Mouse (Mus musculus) small intestine, adult 2 months (tissue): ENCODE measurements at regions not wholly inside any gene's neighbourhood (a gene's known extent, or its start where the extent isn't known, plus 50 kb on each side); places are given as distances from the start of the nearest gene placed in this dataset.

Source experiments
- CTCF ChIP-seq: fragments of 200-500 bp; IDR thresholded peaks from 2 replicates; pipeline ENCODE4 v1.5.1; 2012; ENCODE audit warnings: low read depth, mild to moderate bottlenecking, control low read depth, inconsistent platforms, low read length, moderate library complexity, mixed read lengths; ENCODE audit not compliant: insufficient replicate concordance, insufficient read length; ENCODE audit errors: extremely low read depth
- POLR2A ChIP-seq: fragments of 200-500 bp; IDR thresholded peaks from 2 replicates; pipeline ENCODE4 v1.6.1; 2012; ENCODE audit warnings: low read depth, mild to moderate bottlenecking, control low read depth, inconsistent platforms, low read length, moderate library complexity

DNA sequence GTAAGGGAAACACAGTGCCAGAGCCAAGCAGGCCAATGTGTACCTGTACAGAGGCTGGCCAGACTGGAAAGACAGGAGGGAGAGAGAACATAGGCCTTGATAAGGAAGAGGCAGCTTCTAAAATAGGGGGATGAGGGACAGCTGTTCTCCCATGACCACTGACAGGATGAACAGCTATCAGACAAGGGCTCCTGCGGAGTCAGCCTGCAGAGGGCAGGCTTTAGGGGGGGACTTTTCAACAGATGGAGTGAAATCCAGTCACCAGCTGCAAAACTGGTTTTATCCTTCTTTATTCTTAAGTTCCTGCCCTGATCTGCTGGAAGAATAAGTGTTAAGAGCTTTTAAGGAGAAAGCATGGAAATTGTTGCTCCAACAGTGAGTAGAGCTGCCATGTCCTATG lies 665.6 kb downstream of the Bcl11a start:
- TF ChIP-seq CTCF (no peak), POLR2A (no peak)
